Mouse (Mus musculus): ENCODE measurements around the gene Sdc4. TPM values are rescaled to one million over a fixed set of nuclear protein-coding genes. Genes with fewer than 3 reads are reported as not detected.

The Sdc4 gene
- total RNA-seq, 2 experiments from 2014 or later = 75.2 to 93.9 TPM

GRCm38 (mm10) chr2:164433278-164433895, 10.3 kb downstream of the Sdc4 start:
- DNase-seq (ENCODE audit: low spot score in 2 of 2) = no peak

DNA sequence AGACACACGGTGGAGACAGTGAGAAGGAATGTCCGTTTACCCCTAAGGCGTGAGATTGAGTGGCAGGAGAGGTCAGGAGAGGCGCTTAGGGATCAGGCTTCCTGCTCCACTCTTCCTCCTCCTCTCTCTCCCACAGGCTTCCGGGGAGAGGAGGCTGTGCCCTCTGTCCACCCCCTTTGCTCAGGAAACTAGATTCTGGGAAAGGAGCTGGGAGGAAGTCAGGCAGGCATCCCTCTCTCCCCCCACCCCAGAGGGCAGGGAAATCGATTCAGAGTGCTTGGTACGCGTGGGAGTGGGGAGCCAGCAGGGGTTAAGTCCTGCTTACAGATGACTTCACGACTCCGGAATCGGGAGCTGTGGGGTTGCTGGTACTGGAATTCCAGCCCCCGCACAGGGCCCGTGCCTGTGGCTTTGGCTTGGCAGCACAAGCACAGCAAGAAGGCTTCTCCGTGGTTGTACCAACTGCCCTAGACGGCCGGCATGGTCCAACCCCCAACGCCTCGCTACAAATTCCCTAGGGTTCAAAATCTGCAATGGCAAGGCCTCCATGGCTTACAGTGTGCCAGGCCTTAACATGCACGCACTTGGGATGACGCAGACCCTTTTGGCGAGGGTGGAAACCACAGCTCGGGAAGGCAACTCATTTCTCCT, 11.0 kb downstream of the Sdc4 start:
- DNase-seq (ENCODE audit: low spot score in 2 of 2) = no peak

- DNase-seq (ENCODE audit: low spot score in 2 of 2) = no peak
Measured at GRCm38 (mm10) chr2:164431676-164432465, 11.8 kb downstream of the Sdc4 start.

DNA sequence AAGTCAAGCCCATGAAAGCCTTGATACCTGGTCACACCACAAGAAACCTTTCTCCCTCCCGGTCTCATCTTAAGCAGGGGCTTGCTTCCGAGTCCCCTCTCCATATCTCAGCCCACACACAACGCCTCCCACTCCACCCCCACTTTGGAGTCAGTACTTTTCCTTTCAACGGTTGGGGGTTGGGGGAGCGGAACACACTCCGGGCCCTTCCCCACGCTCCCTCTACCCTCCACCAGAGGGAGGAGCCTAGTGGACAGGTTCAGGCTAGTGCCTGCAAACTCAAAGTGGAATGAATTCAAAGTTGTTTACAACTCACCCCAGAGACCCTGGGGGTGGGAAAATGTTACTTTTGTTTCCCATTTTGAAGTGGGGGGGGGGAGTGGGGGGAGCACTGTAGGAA, 13.0 kb downstream of the Sdc4 start:
- no peak for DNase-seq (ENCODE audit: low spot score in 2 of 2)

DNA sequence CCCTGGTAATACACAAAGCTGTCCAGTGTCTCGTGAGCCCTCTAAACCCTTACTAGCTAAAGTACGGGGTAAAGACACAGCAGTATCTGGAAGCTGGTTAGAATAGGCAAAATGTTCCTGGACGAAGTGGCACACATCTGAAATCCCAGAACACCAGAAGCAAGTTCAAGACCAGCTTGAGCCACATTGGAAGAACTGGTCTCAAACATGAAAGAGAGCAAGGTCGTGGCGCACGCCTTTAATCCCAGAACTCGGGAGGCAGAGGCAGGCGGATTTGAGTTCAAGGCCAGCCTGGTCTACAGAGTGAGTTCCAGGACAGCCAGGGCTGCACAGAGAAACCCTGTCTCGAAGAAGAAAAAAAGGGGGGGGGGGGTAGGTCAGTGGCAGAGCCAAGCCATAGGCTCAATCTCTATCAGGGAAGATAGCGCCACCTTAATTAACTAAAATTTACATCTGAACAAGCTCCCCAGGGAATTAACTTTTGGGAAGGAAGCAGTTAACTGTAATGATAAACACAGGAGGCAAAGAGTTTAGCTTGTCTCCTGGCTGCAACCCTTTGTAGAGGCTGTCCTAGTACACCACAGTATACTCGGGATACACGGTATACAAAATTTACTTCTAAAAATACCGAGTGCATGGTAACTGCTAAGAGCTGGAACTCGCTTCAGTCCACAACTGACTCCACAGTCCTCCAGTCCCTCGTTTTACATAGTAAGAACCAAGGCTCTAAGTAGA, 13.6 kb downstream of the Sdc4 start:
- DNase-seq (ENCODE audit: low spot score in 2 of 2) = no peak

- DNase-seq (ENCODE audit: low spot score in 2 of 2) = no peak
Measured at GRCm38 (mm10) chr2:164428451-164428850, 15.2 kb downstream of the Sdc4 start.

DNA sequence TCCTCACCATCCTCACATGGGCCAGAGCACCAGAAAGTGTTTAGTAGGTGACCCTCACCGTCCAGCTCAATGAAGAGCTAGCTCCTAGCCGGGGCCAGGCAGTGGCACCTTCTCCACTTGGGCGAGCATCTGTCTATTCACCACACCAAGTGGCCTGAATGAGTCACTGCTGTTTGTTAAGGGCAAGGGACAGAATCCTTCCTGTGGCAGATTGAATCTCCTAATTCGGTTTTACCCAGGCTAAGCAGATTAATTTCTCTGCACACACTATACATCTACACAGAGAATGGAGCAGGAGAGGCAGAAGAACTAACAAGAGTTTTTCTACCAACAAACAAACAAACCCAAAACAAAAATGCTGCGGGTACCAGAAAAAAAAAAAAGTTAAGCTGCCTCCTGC, 16.7 kb downstream of the Sdc4 start:
- no peak for DNase-seq (ENCODE audit: low spot score in 2 of 2)

- DNase-seq (ENCODE audit: low spot score in 2 of 2) = no peak
Measured at GRCm38 (mm10) chr2:164426121-164426520, 17.6 kb downstream of the Sdc4 start.

DNA sequence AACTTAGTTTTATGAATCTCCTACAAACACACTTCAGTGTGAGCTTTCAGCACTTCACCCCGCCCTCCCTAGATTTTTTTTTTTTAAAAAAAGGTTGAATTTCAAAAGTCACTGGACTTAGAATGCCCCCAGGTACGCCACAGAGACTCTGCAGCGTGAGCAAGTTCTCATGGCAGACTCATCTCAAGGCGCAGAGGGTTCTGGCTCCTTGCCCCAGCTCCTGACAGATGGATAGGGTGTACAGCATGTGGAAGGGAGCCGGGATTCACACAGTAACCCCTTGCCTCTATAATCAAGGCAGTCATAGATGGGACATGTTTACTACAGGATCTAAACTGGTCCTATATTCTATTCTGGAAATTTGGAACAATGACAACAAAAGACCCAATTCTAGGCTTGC, 18.3 kb downstream of the Sdc4 start:
- DNase-seq (ENCODE audit: low spot score in 2 of 2) = no peak

- no peak for DNase-seq (ENCODE audit: low spot score in 2 of 2)
Measured at GRCm38 (mm10) chr2:164424406-164424805, 19.3 kb downstream of the Sdc4 start.

GRCm38 (mm10) chr2:164423464-164423863, 20.2 kb downstream of the Sdc4 start:
- DNase-seq (ENCODE audit: low spot score in 2 of 2) = no peak

DNA sequence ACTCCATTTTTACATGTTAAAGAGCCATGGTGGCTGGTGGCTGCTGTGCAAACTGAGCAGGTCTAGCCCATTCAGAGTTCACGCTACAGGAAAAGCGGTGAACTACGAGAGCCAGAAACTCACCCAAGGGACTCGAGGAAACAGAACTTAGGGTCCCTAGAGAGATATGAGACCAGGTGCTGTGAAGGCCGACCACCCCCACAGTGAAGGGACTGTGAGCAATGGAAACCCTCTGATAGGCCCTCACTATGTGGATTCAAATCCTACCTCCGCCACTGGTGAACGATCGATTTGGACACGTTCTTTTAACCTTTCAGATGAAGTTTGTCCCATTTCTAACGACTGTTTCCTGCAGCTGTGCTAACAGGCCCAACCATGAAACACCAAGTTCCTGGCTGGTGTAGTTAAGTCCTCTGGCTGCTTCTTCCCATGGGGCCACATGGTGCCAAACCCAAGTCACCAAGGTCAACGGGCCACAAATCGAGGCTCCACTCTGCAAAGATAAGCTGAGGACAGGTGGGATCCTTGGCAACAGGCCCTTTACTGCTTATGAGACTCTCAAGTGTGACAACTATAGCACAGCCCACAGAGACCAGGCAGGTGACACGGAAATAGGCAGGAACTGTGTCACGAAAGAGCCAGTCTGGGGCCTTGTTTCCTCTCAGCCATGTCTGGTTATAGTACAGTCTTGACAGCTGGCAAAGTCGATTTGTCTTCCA, 20.9 kb downstream of the Sdc4 start:
- no peak for DNase-seq (ENCODE audit: low spot score in 2 of 2)

- no peak for DNase-seq (ENCODE audit: low spot score in 2 of 2)
Measured at GRCm38 (mm10) chr2:164421979-164422378, 21.7 kb downstream of the Sdc4 start.

DNA sequence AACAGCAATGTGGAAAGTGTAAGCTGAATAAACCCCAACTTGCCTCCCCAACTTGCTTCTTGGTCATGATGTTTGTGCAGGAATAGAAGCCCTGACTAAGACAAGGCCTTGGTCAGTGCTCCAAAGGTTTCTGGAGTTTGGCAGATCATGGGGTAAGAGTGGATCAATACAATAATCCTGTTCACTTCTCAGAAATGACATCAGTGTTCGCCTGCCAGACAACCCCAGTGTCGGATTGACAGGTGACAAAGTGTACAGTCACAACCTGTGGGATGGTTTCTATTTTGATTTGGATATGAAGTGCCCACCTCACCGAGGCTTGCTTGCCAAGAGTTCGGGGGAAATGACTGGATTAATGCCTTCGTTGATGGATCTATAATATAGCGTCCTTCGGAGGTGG, 22.4 kb downstream of the Sdc4 start:
- DNase-seq (ENCODE audit: low spot score in 2 of 2) = no peak

- no peak for DNase-seq (ENCODE audit: low spot score in 2 of 2)
Measured at GRCm38 (mm10) chr2:164419489-164419888, 24.2 kb downstream of the Sdc4 start.

DNA sequence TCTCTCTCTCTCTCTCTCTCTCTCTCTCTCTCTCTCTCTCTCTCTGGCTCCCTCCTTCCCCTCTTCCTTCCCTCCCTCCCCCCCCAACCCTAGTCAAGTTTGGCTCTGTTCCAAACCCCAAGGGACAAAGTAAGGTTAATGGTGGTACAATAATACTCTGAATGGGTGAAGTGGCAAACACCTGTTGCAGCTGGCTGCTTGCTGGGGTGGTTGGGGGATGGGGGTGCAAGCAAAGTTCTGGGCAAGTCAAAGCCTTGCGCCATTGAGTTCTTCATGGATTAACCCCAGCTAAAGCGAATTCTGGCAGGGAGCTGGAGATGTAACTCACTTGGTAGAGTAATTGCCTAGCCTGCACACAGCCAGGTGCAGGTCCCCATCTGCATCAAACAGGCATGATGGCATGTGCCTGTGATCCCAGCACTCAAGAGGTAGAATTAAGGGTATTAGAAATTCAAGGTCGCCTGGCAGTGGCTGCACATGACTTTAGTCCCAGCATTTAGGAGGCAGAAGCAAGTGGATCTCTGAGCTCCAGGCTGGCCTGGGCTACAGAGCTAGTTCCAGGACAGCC, 25.3 kb downstream of the Sdc4 start:
- DNase-seq (ENCODE audit: low spot score in 2 of 2) = no peak

DNA sequence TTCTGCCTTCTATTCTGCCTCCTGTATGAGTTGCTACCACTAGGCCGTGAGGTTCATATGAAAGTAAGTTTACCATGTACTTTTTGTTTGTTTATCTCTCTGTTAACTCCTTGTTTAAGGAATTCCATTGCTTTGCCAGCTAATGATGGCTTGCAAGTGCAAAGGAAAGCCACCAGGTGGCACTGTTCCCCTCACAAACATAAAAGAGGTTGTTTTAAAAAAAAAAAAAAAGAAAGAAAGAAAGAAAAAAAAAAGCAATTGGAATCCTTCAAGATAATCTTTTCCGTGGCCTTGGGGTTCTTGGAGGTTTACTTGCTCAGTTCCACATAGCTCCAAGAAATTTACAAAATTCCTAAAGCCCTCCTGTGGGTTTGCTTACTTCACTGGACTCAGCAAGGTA, 26.5 kb downstream of the Sdc4 start:
- no peak for DNase-seq (ENCODE audit: low spot score in 2 of 2)

DNA sequence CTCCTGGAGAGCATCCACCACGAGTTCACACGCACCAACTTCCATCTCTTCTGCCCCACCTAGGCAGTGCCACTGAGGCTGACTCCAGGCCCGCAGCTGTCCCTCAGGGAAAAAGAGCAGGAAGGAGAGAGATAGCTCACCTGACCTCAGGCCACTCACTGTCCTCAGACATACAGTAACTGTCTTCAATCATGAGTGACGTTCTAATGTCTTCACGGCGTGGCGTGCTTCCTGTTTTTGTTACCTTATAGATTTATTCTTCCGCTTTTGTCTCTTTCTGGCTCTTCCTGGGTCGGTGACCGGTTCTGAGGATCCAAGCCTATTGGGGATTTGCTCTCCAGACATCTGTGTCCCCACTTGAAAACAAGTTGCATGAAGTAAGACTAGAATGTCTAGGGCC, 29.1 kb downstream of the Sdc4 start:
- no peak for DNase-seq (ENCODE audit: low spot score in 2 of 2)

DNA sequence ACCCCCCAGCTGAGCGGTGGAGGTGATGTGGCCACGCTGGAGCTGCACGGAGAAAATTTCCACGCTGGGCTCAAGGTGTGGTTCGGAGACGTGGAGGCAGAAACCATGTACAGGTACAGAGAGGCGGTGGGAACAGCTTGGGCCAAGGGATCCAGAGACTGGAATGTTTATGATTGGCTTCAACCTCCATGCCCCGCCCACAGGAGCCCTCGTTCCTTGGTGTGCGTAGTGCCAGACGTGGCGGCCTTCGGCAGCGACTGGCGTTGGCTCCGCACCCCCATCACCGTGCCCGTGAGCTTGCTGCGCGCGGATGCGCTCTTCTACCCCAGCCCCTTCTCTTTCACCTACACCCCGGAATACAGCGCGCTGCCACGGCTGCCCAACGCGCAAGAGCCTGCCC, 29.5 kb downstream of the Sdc4 start:
- DNase-seq (ENCODE audit: low spot score in 2 of 2) = no peak

- DNase-seq (ENCODE audit: low spot score in 2 of 2) = peak in 1 of 2 experiments; percentile 44
Measured at GRCm38 (mm10) chr2:164407708-164408107, 36.0 kb downstream of the Sdc4 start.

GRCm38 (mm10) chr2:164405519-164405918, 38.2 kb downstream of the Sdc4 start:
- no peak for DNase-seq (ENCODE audit: low spot score in 2 of 2)
